Mouse (Mus musculus) left cerebral cortex, postnatal 14 days (tissue): ENCODE data around the gene Olfr520. TPM values are rescaled to one million over a fixed set of nuclear protein-coding genes. Genes with fewer than 3 reads are reported as not detected.
"Not testable (repeated sequence)": the region's sequence is repeated elsewhere in the genome, so short reads cannot be mapped to it uniquely, and the experiment has no call there.

Experiments
- DNase-seq, 2 experiments: peaks; one replicate each; pipeline ENCODE4 v3.0.0; 2021 to 2022; ENCODE audit warnings: low spot score in 2 of 2, mixed read lengths in 1 of 2
- intact Hi-C: fragments of 180-260 bp; cut with DNase I; formaldehyde crosslinking; loops from one replicate; pipeline ENCODE4 v1.15.1; 2025
- total RNA-seq, 2 experiments: library from RNA; stranded (reverse); gene quantifications; 2 replicates each; pipeline ENCODE4 v1.2.3; 2021

Olfr520 gene
- total RNA-seq, 2 experiments from 2014 or later, result not detected

DNA sequence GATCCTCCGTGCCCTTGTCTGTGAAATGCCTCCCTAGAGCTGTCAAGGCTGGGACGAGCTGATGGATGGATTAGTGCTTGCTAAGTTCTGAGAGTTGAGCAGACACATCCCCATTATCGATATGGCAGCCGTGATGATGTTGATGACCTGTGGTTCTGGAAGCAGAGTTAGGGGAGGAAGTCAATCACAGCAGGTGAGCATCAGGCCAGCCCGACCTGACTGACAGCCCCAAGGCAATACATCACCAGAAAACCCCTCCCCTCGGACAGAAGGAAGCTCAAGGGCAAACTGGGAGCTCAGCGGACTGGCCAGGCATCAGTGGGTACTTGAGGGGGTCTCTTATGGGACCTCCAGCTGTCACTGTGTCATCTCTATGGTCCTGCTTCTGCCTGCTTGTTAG, 20.1 kb upstream of the Olfr520 start:
- intact Hi-C loops, result loop anchor here (2.0 to 5.0 kb wide), 2 partner anchors 51 to 83 kb away; partner anchors contain the start of gene Tpbgl
- no peak for DNase-seq

- peak in 1 of 2 experiments; percentile 53 for DNase-seq
- intact Hi-C loops, result loop anchor here (2.0 to 5.0 kb wide), 2 partner anchors 52 to 83 kb away; partner anchors contain the start of gene Tpbgl
Observed at GRCm38 (mm10) chr7:99710476-99710875, 19.6 kb upstream of the Olfr520 start.

- DNase-seq, result no peak
- intact Hi-C loops, result loop anchor here (2.0 to 5.0 kb wide), 2 partner anchors 52 to 84 kb away; partner anchors contain the start of gene Tpbgl
Observed at GRCm38 (mm10) chr7:99711166-99711565, 18.9 kb upstream of the Olfr520 start, which contains the start of gene Slco2b1. TSS of gene Slco2b1 (minus strand) at chr7:99711340.

GRCm38 (mm10) chr7:99712431-99712830, 17.6 kb upstream of the Olfr520 start:
- DNase-seq, result no peak
- intact Hi-C loops, result loop anchor here (5.0 kb wide), 1 partner anchor 85 kb away; the partner anchor contains the start of gene Tpbgl

- intact Hi-C loops, result no loop called here
- DNase-seq, result no peak
Observed at GRCm38 (mm10) chr7:99716536-99716935, 13.5 kb upstream of the Olfr520 start.

- intact Hi-C loops, result no loop called here
- no peak for DNase-seq
Observed at GRCm38 (mm10) chr7:99734612-99735011, 4.5 kb downstream of the Olfr520 start.

GRCm38 (mm10) chr7:99735491-99735890, 5.4 kb downstream of the Olfr520 start:
- intact Hi-C loops, DNase-seq: not testable (repeated sequence)

DNA sequence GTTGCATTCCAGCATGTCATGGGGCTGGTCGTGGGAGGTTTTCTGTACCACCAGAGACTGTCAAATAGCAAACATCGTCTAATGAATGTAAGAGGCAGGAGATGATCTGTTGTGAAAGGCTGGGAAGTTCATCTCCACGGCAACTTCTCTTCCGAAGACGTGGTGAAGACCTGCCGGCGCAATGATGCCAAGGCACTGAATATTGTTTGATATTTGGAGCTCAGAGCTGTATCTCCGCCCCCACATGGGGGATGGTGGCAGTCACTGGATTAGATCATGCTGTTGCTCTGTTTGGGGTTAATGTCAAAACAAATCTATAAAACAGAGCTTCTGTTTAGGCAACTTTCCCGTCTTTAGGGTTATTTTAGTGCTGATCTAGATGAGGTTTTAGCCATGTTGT, 9.2 kb downstream of the Olfr520 start:
- peak; percentile 19 to 45 for DNase-seq
- intact Hi-C loops, result no loop called here

DNA sequence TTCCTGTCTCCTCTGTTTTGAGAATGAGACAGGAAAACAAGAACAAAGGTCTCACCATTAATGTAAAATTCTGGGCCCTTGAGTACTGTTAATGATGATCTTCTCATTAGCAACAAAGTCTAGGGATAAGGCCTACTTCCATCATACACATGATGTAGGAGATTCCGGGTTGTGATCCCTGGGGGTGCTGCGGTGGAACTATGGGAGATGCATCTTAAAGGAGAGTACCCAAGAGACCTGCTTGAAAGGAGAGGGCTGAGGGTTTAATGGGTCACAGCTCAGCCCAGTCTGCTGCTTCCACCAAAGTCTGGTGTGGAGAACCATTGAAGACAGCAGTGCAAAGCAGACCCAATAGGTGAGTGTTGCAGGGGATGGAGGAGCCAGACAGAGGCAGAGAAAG, 33.1 kb downstream of the Olfr520 start, which contains the start of gene Olfr521:
Olfr521 (plus strand) TSS at position 301 of the 400 bp plus-strand sequence.
- intact Hi-C loops, result no loop called here
- DNase-seq, result no peak

GRCm38 (mm10) chr7:99781385-99781784, 51.3 kb downstream of the Olfr520 start:
- intact Hi-C loops, result no loop called here
- peak; percentile 6 to 29 for DNase-seq

GRCm38 (mm10) chr7:99781916-99782315, 51.8 kb downstream of the Olfr520 start:
- no peak for DNase-seq
- intact Hi-C loops, result no loop called here

GRCm38 (mm10) chr7:99783421-99783820, 53.3 kb downstream of the Olfr520 start:
- DNase-seq, result peak; percentile 38 to 72
- intact Hi-C loops, result no loop called here

DNA sequence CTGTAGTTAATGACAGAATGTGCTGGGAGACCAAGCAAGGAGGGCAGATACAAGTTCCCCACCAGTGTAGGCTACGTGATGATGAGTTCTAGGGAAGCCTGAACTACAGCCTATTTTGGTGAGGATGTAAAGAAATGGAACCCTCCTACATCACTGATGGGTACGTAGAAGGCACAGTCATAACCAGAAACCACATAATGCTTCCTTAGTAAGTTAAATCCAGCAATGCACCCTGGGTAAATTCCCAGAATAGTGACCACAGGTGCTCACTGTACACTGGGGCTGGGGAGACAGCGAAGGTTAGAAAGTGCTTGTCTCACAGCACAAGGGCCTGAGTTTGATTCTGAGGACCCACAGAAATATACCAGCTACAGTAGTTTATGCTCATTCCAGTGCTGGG, 55.5 kb downstream of the Olfr520 start:
- intact Hi-C loops, result no loop called here
- no peak for DNase-seq

Other genes with a start within 250 kb of the Olfr520 start
- 100 to 1,000 TPM; 221 to 235 TPM for gene Rps3, start 246.5 kb upstream of the Olfr520 start, total RNA-seq
- gene Arrb1, start 194.8 kb upstream of the Olfr520 start, total RNA-seq, result 100 to 1,000 TPM; 154 to 160 TPM
- gene Tpbgl, start 103.2 kb upstream of the Olfr520 start, total RNA-seq, result 1 to 10 TPM; 3.7 to 4.6 TPM
- gene Slco2b1, start 18.9 kb upstream of the Olfr520 start, total RNA-seq, result 10 to 100 TPM; 15.9 to 16.6 TPM
- gene Olfr521, start 33.2 kb downstream of the Olfr520 start, total RNA-seq, result not detected
- 1 to 10 TPM; 2.5 to 3.2 TPM for gene Neu3, start 98.1 kb downstream of the Olfr520 start, total RNA-seq
- gene Xrra1, start 128.8 kb downstream of the Olfr520 start, total RNA-seq, result under 1 TPM; 0.97 TPM
- gene Spcs2, start 133.2 kb downstream of the Olfr520 start, total RNA-seq, result 10 to 100 TPM; 81.7 to 94.3 TPM